Mouse (Mus musculus) layer of hippocampus, adult 18-20 months (tissue): ENCODE measurements around the gene Pwp1. TPM values are rescaled to one million over a fixed set of nuclear protein-coding genes. Genes with fewer than 3 reads are reported as not detected.
"Not testable (repeated sequence)": the region's sequence is repeated elsewhere in the genome, so short reads cannot be mapped to it uniquely, and the experiment has no call there.

Experiments
- DNase-seq, 2 experiments: peaks; one replicate each; pipeline ENCODE4 v3.0.0; 2022; ENCODE audit warnings: low spot score in 2 of 2
- long read RNA-seq: library from polyadenylated mRNA; stranded (forward); transcript quantifications from one replicate; pipeline ENCODE4 v2.0.0, GENCODE M21; 2021
- total RNA-seq, 2 experiments: library from RNA; stranded (reverse); gene quantifications; 2 replicates each; pipeline ENCODE4 v1.2.3; 2021

Gene Pwp1
- 10 to 100 TPM; 20.7 to 21.0 TPM for total RNA-seq
- long read RNA-seq, transcript Pwp1-201 (15 exons, 2,572 nt), result major isoform, 25 of 27 reads
- long read RNA-seq, partial matches to known transcripts, result 2 of 27 reads
- long read RNA-seq, other reads (novel, unspliced or antisense), result 0 of 27 reads

DNA sequence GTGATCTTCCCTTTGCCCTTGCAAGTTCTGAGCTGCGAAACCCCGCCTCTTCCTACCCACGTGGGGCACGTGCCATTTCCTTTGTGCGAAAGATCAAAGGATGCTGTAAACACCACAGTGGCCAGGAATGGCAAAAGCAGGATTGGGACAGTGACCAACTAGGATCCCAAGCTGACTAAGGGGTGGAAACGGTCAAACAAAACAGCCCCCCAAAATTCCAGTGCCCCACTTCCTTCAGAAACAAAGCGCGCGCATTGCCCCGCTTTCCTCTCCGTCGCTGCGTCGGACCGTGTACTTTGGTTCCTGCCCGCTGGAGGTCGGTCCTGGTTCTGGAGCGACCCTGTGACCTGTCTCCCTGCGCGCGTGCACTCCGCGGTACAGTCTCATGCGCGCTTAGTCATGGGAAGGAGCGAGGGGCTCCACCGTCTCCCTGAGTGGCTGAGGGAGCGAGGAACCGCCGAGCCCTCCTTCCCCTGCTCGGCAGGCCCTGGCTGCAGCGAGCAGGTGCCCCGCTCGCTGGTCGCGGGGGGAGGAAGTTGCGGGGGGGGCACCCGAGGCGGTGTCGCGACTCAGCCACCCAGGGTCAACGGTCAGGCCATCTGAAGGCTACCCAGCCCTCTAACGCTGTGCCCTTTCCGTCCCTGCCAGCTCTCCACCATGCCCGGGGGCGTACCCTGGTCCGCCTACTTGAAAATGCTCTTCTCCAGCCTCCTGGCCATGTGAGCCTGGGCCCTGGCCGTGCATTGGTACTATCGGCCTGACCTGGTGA lies at the start of gene Pwp1:
Gene Pwp1, plus strand, starts transcription at position 410 of the 769 bp plus-strand sequence.
- DNase-seq, result peak; percentile 10 to 28

DNA sequence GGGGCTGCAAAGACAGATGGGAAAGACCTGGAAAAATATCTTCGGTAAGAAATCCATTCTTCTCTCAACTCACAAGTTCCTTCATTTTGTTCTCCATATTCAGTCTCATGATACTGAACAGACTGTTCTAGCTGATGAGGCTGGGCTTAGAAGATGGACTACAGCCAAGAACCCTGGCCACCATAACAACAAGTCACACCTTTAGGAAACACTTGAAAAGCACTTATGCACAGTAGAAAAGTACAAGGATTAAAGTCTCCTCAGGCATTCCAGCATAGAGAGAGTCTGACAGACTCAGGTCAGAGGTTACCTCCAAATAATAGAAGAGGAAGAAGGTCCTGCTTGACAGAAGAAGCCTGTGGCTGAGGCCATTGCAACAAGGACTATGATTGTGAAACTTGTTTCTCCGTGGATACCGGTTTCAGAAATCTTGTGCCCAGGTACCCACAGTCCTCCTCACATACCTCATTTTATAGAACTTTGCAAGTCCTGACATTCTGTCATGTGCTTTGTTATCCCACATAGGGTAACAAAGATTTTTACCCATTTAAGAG lies 7.1 kb upstream of the Pwp1 start:
- DNase-seq, result not testable (repeated sequence)

DNA sequence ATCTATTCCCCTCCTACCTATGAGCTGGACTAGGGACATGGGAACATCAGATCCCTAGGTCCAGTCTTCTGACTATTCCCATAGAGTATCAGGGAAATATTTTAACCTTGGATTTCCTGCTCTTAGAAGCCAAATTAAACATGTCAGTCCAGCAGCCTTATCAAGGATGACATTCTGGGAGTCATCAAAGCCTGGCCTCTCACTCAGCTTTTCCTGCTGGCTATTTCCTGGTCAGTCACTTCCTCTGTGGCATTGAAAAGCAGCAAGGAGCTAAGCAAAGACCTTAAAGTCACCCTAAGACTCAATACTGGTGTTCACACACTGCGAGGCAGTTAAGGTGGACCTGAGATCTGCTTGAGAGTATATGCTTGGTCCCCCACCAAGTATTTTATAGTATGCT lies 5.5 kb upstream of the Pwp1 start:
- not testable (repeated sequence) for DNase-seq

DNA sequence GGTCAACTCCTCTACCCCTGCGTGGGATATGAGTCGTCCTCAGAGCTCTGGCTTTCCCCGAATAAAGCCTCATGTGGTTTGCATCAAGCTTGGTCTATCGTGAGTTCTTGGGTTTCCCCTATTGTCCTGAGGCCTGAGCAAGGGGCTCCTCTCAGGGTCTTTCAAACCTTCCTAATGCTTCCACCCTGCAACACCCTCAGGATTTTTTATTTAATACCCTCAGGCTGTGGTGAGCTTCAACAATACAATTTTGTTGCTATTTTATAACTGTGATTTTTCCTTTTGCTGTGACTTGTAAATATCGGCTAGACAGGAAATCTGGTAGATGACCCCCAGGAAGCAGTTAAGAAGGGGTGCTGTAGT lies 591 bp upstream of the Pwp1 start:
- not testable (repeated sequence) for DNase-seq

DNA sequence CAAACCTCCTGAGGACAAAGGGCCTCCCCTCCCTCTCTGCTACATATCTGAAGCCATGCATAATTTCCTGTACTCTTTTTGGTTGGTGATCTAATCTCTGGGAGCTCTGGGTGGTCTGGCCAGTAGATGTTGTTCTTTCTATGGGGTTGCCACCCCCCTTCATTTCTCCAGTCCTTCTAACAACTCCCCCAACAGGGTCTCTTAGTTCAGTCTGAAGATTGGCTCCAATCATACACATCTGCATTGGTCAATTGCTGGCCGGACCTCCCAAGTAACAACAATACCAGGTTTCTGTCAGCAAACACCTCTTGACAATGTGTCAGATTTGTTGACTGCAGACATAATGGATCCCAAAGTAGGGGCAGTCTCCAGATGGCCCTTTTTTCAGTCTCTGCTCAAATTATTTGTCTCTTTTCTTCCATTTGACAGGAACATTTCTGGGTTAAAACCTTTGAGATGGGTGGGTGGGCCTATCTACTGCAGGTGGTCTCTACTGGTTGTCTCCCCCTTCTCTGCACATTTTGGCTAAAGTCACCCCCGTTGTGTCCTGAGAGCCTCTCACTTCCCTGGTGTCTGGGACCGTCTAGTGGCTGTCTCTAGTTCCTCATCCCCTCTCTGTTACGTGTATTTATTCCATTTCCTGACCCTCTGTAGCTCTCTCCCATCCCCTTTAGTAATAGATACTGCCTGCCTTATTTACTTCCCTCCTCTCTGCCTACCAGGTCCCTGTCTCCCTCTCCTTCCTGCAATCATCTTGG lies 17.0 kb downstream of the Pwp1 start:
- DNase-seq, result no peak

DNA sequence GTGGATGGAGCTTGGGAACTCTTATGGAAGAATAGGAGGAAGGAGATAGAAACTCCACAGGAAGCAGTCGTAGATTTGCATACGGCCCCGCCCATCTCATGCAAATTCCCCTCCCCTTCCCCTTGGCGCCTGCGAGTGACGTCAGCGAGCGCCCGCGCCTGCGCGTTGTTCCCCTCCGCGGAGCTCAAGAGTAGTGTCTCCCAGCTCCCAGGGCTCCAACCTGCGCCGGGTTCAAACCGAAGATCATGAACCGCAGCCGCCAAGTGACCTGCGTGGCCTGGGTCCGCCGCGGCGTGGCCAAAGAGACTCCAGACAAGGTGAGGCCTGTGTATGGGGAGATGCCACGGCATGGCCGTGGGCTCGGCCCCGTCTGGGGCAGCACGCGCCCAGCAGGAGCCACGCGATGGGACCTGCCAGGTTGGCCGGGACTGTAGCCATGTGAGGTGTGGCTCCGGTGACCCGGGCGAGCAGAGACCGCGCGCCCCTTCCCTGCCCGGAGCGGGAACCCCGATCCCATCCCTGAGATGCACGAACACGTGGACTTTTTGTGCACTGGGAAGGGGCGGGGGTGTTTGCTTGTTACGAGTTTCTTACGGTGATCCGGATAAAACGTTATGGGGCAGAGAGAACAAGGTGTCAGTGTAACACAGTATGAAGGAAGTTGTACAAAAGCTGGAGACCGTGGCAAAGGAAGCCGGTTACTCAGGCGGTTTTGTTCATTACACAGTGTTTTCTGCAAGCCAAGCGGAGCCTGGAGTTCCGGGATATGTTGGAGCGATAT lies 42.6 kb downstream of the Pwp1 start:
- DNase-seq, result peak; percentile 85 to 94

DNA sequence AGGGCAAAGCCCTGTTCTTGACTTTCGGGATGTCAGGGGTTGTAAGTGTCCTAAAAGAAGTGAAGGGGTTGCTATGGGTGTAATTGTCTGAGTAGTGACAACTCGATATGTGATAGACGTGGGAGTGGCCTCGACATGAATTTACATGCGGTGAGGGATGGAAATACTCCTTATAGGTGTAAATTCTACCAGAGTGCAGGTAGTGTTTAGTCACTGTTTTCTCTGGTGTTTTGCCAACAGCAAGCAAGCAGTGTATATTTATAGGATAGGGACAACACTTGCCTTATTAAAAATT lies 43.1 kb downstream of the Pwp1 start:
- no peak for DNase-seq

DNA sequence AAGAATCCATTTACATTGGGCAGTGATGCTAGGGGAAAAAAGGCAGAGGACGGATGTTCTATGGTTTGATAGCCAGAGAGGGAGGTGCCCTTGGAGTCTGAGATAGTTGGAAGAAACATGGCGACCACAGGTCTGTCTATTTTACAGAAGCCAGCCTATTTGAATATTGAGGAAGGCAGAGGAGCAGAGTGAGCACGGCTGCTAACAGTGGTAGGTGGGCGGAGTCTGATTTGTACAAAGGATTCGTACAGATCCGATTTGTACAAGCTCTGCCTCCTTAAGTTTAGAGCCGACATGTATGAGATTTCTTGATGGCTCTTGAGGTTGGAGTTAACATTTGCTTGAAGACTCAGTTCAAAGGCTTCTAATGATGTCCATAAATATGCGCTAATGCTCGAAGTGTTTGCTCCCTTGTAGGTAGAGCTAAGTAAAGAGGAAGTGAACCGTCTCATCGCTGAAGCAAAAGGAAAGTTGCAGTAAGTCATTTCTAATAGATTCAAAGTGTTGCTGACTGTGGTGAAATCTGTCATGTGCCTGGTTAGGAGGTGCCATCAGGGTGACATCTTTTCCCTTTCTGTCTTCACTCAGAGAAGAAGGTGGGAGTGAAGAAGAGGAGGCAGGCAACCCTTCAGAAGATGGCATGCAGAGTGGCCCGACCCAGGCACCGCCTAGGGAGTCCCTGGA lies 44.7 kb downstream of the Pwp1 start:
- no peak for DNase-seq

DNA sequence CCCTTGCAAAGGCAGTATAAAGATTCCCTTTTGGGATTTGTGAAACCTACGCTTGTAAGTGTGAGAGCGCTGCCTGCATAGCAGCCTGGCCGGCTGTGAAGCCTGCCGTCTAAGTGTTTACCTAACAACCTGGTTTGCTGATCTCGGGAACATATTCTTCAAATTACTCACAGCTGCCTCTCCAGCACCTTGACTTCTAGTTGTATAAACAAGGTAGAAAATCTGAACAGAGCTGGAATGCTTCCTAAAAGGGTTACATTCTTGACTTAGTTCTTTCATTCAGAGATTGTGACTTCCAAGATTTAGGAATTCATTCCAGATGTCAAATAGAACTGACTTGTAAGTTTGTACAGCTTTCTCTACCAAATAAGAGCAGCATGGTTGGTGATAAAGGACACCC lies 46.5 kb downstream of the Pwp1 start:
- no peak for DNase-seq

DNA sequence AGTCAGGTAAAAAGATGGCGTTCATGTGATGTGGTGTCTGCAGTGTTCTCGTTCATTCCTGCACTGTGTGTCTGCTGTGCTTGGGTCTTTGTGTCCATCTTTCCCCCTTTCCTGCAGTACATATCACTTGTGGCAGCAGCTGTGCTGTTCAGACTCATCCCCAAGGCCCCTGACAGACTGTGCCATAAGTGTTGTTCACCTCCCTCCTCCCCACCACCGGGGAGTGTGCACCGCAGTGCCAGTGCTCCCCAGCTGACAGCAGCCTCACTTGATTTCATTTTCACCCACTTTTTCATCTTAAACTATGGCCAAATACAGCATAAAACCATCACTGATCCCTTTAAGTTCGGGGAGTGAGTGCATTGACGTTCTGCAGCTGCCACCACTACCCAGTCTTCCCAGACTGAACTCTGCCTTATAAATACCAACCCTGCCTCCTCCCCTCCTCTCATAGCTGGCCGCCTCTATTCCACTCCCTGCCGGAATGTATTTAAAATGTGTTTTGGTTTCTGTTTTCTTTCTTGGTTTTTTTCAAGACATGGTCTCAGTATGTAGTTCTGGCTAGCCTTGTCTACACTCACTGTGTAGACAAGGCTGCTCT lies 50.7 kb downstream of the Pwp1 start:
- DNase-seq, result no peak

DNA sequence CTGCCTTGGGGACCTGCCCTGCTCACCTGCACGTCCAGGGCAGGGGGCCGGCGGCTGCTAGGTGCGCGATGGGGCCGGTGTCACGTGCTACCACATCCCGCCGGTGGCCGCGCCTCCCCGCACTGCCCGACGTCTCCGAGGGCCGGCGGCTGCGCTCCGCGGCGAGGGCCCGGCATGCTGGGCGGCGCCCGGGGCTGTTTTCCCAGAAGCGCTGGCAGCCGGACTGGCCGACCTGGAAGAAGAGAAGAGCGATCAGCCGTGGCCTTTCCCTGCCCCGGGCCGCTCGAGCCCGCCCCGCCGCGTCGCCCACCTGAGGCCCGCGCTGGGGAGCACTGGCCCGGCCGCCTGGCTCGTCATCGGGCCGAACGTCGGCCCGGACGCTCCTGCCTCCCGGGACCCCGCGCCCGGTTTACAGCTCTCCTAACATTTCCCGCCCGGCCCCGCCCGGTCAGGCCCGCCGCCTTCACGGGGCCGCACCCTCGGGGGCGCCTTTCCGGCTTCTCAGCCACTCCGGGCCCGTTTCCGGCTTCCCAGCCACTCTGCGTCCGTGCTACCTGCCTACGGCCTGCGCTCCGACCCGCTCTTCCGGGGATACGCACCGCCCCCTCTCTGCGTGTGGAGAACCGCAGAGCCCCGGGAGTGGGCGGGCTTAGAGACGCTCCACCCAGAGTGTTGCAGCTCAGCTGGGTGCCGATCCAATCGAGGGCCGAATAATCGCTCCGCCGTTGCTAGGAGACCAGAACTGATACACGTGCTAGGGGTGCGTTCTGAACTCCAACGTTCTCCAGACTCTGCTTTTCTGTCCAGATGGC lies 87.4 kb downstream of the Pwp1 start, which contains the start of gene Prdm4:
Gene Prdm4, minus strand, starts transcription at position 645 of the 812 bp plus-strand sequence.
- peak; percentile 96 to 98 for DNase-seq

DNA sequence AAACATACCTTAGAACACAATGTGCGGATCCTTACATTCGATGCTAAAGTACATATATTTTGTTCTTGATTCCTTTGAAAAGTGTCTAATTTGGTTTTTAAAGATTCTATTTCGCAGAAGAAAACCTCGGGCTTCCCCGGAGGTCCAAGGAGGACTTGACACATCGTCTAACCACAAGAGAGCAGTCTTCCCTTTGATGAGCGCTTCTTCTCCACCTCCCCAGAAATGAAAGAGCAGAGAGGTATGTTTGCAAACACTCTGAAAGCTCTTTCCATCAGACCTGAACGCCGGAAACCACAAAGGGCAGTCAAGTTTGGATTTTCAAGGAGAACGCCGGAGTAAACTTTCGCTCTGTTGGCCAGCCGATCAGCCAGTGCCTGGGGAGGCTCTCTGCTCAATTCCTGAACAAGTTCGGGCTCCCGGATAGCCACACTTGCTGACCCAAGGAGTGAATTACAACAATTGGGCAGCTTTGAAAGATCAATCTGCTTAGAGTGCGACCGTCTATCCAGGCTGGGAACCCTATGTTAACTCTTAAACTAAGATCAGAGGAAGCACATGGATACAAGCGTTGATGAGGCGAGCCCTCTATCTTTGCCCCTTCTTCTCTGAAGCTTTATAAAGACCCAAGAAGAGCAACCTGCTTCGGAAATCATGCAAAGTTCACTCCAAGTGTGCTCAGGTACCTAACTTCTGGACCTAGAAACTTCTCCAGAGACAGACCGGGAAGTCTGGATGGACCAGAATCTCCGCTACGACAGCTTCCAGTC lies 98.6 kb downstream of the Pwp1 start, which contains the start of gene Ascl4:
Gene Ascl4, plus strand, starts transcription at position 6 of the 770 bp plus-strand sequence.
- DNase-seq, result peak in 1 of 2 experiments; percentile 17

DNA sequence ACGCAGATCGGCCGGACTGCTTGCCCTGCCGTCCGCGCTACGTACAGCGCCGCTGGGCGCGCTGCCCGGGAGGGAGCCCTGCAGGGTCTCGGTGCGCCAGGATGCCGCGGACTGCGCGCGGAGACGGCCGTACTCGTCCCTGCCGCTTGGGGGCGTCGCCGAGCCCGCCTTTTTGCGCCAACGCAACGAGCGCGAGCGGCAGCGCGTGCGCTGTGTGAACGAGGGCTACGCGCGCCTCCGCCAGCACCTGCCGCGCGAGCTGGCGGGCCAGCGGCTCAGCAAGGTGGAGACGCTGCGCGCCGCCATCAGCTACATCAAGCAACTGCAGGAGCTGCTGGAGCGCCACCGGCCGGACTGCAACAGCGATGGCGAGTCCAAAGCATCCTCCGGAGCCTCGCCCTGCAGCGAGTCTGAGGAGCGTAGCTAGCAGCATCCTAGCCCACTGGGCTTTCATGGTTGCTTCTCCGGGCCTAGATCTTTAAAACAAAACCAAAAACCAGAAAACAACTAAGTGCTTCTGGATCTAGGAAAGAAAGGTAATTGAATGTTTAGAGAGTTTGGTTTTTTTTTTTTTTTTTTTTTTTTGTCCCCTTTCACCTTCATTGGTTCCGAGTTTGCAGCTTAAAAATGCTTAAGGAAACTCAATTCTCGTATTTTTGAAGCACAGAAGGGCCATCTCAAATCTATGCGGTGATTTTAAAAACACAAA lies 99.4 kb downstream of the Pwp1 start:
- peak; percentile 76 to 81 for DNase-seq

DNA sequence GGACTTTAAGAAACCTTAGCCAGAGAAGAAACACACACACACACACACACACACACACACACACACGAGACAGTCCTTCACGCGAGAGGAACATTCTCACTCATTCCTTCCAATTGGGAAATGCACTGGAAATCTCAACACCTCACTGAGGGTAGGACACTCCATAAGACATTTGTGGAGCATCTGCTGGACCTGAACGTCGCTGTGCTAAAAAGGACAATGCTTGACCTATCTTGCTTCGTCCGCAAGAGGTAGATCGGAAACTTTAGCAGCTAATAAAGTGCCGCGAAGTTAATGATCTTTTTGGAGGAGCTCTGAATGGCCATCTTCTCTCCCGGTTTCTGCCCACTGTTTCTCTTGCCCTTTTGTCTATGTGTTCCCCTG lies 99.9 kb downstream of the Pwp1 start:
- no peak for DNase-seq

DNA sequence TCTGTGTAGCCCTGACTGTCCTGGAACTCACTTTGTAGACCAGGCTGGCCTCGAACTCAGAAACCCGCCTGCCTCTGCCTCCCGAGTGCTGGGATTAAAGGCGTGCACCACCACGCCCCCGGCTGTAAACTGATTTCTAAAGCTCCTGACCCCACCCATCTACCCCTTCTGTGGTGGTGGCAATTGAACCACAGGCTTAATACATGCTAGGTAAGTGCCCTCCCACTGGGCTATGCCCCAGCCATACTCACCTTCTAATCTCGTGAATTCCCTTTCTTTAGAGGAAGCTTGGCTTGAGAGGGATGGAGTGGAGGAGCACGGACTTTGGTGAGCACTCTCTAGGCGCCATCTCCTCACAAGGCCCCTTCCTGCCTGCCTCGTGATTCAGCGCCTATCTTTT lies 100.7 kb downstream of the Pwp1 start:
- DNase-seq, result no peak

DNA sequence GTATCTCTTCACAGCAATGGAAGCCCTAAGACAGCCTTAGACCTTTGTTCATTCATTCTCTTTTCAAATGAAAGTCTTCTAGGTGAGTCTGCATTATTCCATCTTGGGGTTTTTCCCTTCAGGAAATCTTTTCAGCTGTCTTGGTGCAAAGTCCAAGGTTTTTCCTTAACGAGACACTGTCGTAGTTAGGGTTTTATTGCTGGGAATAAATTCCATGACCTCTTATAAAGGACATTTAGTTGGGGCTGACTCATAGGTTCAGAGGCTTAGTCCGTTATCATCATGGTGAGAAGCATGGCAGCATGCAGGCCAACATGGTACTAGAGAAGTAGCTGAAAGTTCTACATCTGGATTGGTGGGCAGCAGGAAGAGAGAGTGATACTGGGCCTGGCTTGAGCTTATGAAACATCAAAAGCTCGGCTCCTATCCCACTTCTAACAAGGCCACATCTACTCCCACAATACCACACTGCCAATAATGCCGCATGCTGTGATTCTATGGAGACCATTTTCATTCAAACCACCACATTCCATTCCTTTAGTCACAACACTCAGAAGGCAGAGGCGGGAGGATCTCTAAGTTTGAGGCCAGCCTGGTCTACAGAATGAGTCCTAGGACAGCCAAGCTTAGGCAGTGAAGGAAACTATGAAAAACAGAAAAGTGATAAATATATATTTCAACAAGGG lies 107.1 kb downstream of the Pwp1 start:
- DNase-seq, result no peak
